Mouse (Mus musculus): ENCODE data around the gene Rnaseh2b. TPM values are rescaled to one million over a fixed set of nuclear protein-coding genes. Genes with fewer than 3 reads are reported as not detected.

Gene Rnaseh2b
- total and polyA plus RNA-seq, 3 experiments, result 16.8 to 88.9 (median 40.0) TPM

GRCm38 (mm10) chr14:62389064-62389728 lies 96.8 kb downstream of the Rnaseh2b start:
- no peak for DNase-seq (ENCODE audit: low spot score)
- Histone ChIP-seq H3K9me3 (replicated peaks) (no peaks in the 10 kb centered on the region), H3K27me3 (ENCODE audit: insufficient read depth, low read length) (peaks cover 8% of the 10 kb centered on the region; the same call in 1 of the 2 replicates), H3K4me3 (ENCODE audit: low read depth, low read length) (no peak overlapping the region), H3K36me3 (replicated peaks) (no peaks in the 10 kb centered on the region), H3K4me1 (ENCODE audit: insufficient read depth, low read depth, low read length) (no peaks in the 10 kb centered on the region)
- ATAC-seq (ENCODE audit: extremely low read depth, insufficient number of reproducible peaks, low FRiP score, poor library complexity, severe bottlenecking), result no peak
- TF ChIP-seq GATA2 (IDR thresholded peaks at IDR 0.05; ENCODE audit: borderline replicate concordance, low read depth, low read length), result no peak
- no peak for TF ChIP-seq GATA1 (IDR thresholded peaks at IDR 0.05; ENCODE audit: borderline replicate concordance, low read length)
- no peak for TF ChIP-seq CTCF (IDR thresholded peaks at IDR 0.05; ENCODE audit: low read depth, low read length)
- TF ChIP-seq TAL1 (conservative IDR thresholded peaks at IDR 0.05; ENCODE audit: low read depth, low read length), result no peak
- no peak for TF ChIP-seq POLR2AphosphoS5 (IDR thresholded peaks at IDR 0.05; ENCODE audit: insufficient replicate concordance, low read depth, low read length)

GRCm38 (mm10) chr14:62389729-62390536 lies 97.5 kb downstream of the Rnaseh2b start:
- no peak for TF ChIP-seq GATA1 (IDR thresholded peaks at IDR 0.05; ENCODE audit: borderline replicate concordance, low read length)
- no peak for TF ChIP-seq POLR2AphosphoS5 (IDR thresholded peaks at IDR 0.05; ENCODE audit: insufficient replicate concordance, low read depth, low read length)
- no peak for TF ChIP-seq GATA2 (IDR thresholded peaks at IDR 0.05; ENCODE audit: borderline replicate concordance, low read depth, low read length)
- no peak for TF ChIP-seq TAL1 (conservative IDR thresholded peaks at IDR 0.05; ENCODE audit: low read depth, low read length)
- TF ChIP-seq CTCF (IDR thresholded peaks at IDR 0.05; ENCODE audit: low read depth, low read length), result no peak
- H3K36me3 ChIP-seq (replicated peaks), result no peaks in the 10 kb centered on the region
- H3K4me3 ChIP-seq (ENCODE audit: low read depth, low read length), result no peak overlapping the region
- no peaks in the 10 kb centered on the region for H3K4me1 ChIP-seq (ENCODE audit: insufficient read depth, low read depth, low read length)
- no peak for DNase-seq (ENCODE audit: low spot score)
- no peaks in the 10 kb centered on the region for H3K9me3 ChIP-seq (replicated peaks)
- ATAC-seq (ENCODE audit: extremely low read depth, insufficient number of reproducible peaks, low FRiP score, poor library complexity, severe bottlenecking), result no peak
- peaks cover 8% of the 10 kb centered on the region; the same call in 1 of the 2 replicates for H3K27me3 ChIP-seq (ENCODE audit: insufficient read depth, low read length)

DNA sequence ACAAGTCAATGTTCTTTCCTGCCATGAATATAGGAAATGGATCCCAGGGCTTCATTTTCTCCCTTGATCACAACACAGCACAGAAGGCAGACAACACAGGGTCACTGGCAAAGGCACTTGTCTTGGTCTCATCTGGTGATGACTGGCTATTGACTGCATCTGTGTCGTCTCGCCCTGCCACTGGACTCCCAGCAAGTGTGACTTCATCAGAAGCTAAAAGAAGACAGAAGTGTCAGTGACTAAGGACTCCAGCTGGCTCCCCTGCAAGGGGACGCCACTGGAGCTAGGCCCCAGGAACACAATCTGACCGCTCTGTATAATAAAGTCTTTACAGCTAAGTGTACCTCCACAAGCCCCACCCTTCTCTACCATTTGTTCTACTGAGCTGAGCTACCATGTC lies 100.4 kb downstream of the Rnaseh2b start:
- DNase-seq (ENCODE audit: low spot score) (no peak), ATAC-seq (ENCODE audit: extremely low read depth, insufficient number of reproducible peaks, low FRiP score, poor library complexity, severe bottlenecking) (no peak)
- no peaks in the 10 kb centered on the region for H3K4me1 ChIP-seq (ENCODE audit: insufficient read depth, low read depth, low read length)
- no peaks in the 10 kb centered on the region for H3K36me3 ChIP-seq (replicated peaks)
- H3K4me3 ChIP-seq (ENCODE audit: low read depth, low read length), result no peak overlapping the region
- H3K9me3 ChIP-seq (replicated peaks), result no peaks in the 10 kb centered on the region
- H3K27me3 ChIP-seq (ENCODE audit: insufficient read depth, low read length), result peaks cover 11% of the 10 kb centered on the region
- TF ChIP-seq GATA1 (IDR thresholded peaks at IDR 0.05; ENCODE audit: borderline replicate concordance, low read length), result no peak
- no peak for TF ChIP-seq POLR2AphosphoS5 (IDR thresholded peaks at IDR 0.05; ENCODE audit: insufficient replicate concordance, low read depth, low read length)
- no peak for TF ChIP-seq GATA2 (IDR thresholded peaks at IDR 0.05; ENCODE audit: borderline replicate concordance, low read depth, low read length)
- TF ChIP-seq TAL1 (conservative IDR thresholded peaks at IDR 0.05; ENCODE audit: low read depth, low read length), result no peak
- TF ChIP-seq CTCF (IDR thresholded peaks at IDR 0.05; ENCODE audit: low read depth, low read length), result no peak

GRCm38 (mm10) chr14:62395346-62395745 lies 103.0 kb downstream of the Rnaseh2b start:
- no peaks in the 10 kb centered on the region for H3K36me3 ChIP-seq (replicated peaks)
- no peak for TF ChIP-seq GATA1 (IDR thresholded peaks at IDR 0.05; ENCODE audit: borderline replicate concordance, low read length)
- no peak for TF ChIP-seq GATA2 (IDR thresholded peaks at IDR 0.05; ENCODE audit: borderline replicate concordance, low read depth, low read length)
- no peak for TF ChIP-seq POLR2AphosphoS5 (IDR thresholded peaks at IDR 0.05; ENCODE audit: insufficient replicate concordance, low read depth, low read length)
- TF ChIP-seq CTCF (IDR thresholded peaks at IDR 0.05; ENCODE audit: low read depth, low read length), result no peak
- TF ChIP-seq TAL1 (conservative IDR thresholded peaks at IDR 0.05; ENCODE audit: low read depth, low read length), result no peak

DNA sequence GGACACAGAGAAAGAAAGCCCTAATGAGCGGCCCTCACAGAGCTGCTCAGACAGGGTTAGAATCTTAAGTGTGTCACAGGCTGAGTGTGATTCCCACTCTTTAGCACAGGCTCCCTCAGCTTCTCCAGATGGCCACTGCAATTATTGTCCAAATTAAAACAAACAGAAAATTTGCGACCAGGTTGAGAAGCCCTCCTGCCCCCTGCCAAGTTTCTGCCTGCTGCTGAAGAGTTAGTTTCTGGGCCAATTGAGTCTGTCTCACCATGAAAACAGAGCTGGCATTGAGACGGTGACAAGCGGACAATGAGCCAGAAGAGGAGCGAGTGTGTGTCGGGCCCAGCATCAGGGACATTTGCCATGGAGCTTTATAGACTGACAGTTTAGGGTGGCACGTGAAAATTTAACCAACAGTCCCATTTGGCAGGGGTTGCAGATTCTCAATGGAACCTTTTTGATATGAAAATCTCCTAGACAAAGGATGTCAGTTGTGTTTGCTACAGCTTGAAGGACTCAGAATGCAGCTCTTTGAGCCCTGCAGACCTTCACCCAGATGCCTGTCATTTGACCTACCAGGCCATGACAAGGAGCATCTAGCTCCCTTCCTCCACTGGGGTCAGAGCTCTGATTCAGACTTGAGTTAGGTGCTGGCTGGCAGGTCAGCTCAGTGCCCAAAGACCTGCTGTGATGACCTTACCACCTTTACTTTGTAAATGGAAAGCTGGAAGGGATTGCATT lies 123.8 kb downstream of the Rnaseh2b start:
- no peak overlapping the region for H3K4me3 ChIP-seq (ENCODE audit: low read depth, low read length)
- H3K9me3 ChIP-seq (replicated peaks), result no peaks in the 10 kb centered on the region
- H3K36me3 ChIP-seq (replicated peaks), result no peaks in the 10 kb centered on the region
- ATAC-seq (ENCODE audit: extremely low read depth, insufficient number of reproducible peaks, low FRiP score, poor library complexity, severe bottlenecking) (no peak), DNase-seq (ENCODE audit: low spot score) (no peak)
- H3K4me1 ChIP-seq (ENCODE audit: insufficient read depth, low read depth, low read length), result no peaks in the 10 kb centered on the region
- peaks cover 20% of the 10 kb centered on the region; the same call in 1 of the 2 replicates for H3K27me3 ChIP-seq (ENCODE audit: insufficient read depth, low read length)
- no peak for TF ChIP-seq TAL1 (conservative IDR thresholded peaks at IDR 0.05; ENCODE audit: low read depth, low read length)
- TF ChIP-seq GATA1 (IDR thresholded peaks at IDR 0.05; ENCODE audit: borderline replicate concordance, low read length), result no peak
- no peak for TF ChIP-seq CTCF (IDR thresholded peaks at IDR 0.05; ENCODE audit: low read depth, low read length)
- no peak for TF ChIP-seq GATA2 (IDR thresholded peaks at IDR 0.05; ENCODE audit: borderline replicate concordance, low read depth, low read length)
- TF ChIP-seq POLR2AphosphoS5 (IDR thresholded peaks at IDR 0.05; ENCODE audit: insufficient replicate concordance, low read depth, low read length), result no peak

More at GRCm38 (mm10) chr14:62395346-62395745, 103.0 kb downstream of the Rnaseh2b start:
- Histone ChIP-seq H3K27me3 (ENCODE audit: insufficient read depth, low read length) (peaks cover 9% of the 10 kb centered on the region), H3K4me1 (ENCODE audit: insufficient read depth, low read depth, low read length) (no peaks in the 10 kb centered on the region), H3K4me3 (ENCODE audit: low read depth, low read length) (no peak overlapping the region), H3K9me3 (replicated peaks) (no peaks in the 10 kb centered on the region)
- no peak for ATAC-seq (ENCODE audit: extremely low read depth, insufficient number of reproducible peaks, low FRiP score, poor library complexity, severe bottlenecking)
- no peak for DNase-seq (ENCODE audit: low spot score)
